Mouse (Mus musculus): ENCODE data around the gene Arid3c. TPM values are rescaled to one million over a fixed set of nuclear protein-coding genes. Genes with fewer than 3 reads are reported as not detected.

Gene Arid3c
- 0.15 and 0.20 TPM in 2 replicates for polyA plus RNA-seq (2021; fragmentation: Nextera tagmentation)
- long read RNA-seq, experiment 1, result 0 reads
- long read RNA-seq, experiment 2, result 0 reads

GRCm38 (mm10) chr4:41731052-41731765, at the start of gene Arid3c:
Arid3c (minus strand) TSS chr4:41731142.

GRCm38 (mm10) chr4:41774002-41774401, 43.1 kb upstream of the Arid3c start, which contains the start of gene Ccl27a:
Ccl27a (minus strand) TSS chr4:41774247.

DNA sequence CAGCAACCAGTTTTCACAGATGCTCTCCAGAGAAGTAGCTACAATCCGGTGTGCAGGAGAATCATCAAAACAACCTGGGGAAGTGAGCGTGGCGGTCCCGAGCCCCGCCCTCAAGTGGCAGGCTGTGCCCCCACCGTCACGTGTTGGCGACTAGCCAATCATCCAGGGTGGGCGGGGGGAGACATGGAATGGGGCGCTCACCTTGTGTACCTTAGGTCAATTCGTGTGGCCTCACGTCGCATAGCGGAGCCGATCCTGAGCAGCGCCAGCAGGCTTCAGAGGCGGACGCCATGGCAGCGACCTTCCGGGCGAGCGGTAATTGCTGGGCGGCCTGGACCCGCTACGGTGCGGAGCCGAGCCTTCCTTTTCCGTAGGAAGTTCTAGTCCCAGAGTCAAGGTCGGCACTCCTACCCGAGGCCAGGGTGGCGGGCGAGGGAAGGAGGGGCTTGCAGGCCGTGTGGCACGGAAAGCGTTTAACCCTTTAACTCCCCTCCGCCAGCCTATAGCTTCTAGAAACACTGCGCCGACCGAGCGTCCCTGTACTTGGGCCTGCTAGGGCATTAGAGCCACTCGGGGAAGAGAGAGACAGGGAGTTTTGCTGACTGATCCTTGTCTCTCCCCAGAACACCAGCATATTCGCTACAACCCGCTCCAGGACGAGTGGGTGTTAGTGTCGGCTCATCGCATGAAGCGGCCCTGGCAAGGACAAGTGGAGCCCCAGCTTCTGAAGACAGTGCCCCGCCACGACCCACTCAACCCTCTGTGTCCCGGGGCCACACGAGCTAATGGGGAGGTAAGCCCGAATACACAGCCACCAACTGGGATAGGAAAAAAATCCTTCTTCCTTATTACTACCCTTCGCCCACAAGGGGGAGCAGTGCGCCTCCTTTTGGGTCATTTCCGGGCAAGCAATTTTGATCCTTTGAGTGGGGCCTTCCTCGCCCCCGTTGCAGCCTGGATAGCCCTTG, 24.7 kb upstream of the Arid3c start, which contains the start of gene Sigmar1:
Gene Sigmar1 (minus strand): TSS at position 820 of the 968 bp plus-strand sequence.

GRCm38 (mm10) chr4:41754797-41755337, 23.9 kb upstream of the Arid3c start, which contains the start of gene Galt:
Galt (plus strand) TSS chr4:41755228.

GRCm38 (mm10) chr4:41722918-41723351, 8.0 kb downstream of the Arid3c start, which contains the start of gene Dctn3:
Dctn3 (minus strand) TSS chr4:41723170.

DNA sequence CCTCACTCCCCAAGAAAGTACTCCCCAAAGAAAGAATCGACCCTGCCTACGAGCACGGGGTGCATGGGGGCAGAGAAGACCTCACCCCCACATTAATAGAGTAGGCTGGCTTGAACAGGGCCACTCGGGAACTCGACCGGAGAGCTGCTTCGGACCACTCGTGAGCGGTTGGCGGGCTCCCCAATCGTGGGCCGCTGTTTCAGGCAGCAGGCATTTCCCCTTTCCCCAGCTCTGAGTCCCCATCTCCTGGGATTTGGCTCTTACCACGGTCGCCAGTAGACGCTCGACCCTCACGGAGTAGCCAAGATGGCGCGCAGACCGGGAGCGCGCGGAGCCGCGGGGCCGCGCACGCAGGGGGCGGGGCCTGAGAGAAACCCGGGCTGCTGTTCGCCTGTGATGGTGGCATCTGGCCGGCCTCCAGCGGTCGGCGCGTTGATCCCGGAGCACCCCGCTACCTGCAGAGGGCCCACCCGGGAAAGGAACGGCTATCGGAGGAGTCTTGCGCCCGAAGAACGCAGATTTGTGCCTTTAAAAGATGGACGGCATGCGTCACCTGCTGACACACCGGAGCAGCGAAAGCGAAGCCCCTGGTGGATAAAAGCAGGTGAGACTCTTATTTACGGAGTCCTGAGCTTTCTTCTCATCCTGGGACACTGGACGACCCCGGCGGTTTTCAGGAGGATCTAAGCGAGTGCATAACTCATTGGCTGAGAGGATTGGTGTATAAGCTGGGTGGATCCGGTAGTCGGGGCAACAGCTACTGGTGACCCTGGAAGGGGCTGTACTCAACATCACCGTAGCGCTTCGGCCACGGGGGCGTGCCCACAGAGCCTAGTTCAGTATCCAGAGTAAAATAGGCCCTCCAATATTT, 17.5 kb downstream of the Arid3c start, which contains the start of gene Rpp25l:
Gene Rpp25l (minus strand): TSS at position 338 of the 871 bp plus-strand sequence.

DNA sequence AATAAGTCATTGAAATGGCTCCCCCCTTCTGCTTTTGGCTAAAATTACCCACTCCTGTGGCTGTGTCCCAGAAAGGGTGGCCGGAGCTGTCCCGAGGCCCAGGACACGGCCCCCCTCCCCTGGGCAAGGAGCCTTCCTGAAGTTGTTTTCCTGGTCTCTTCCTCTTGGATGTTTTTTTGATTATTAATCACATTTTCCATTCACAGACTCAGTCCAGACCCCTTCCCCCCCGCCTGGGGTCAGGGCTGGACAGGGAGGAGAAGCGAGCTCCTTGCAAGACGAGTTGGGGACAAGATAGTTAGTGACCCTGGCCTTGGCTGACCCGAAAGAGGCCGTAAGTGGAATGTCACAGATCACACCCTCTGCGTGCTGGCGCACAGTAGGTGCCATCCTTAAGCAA, 31.2 kb downstream of the Arid3c start, which contains the start of gene Il11ra1:
Gene Il11ra1 (plus strand): TSS at position 207 of the 400 bp plus-strand sequence.

DNA sequence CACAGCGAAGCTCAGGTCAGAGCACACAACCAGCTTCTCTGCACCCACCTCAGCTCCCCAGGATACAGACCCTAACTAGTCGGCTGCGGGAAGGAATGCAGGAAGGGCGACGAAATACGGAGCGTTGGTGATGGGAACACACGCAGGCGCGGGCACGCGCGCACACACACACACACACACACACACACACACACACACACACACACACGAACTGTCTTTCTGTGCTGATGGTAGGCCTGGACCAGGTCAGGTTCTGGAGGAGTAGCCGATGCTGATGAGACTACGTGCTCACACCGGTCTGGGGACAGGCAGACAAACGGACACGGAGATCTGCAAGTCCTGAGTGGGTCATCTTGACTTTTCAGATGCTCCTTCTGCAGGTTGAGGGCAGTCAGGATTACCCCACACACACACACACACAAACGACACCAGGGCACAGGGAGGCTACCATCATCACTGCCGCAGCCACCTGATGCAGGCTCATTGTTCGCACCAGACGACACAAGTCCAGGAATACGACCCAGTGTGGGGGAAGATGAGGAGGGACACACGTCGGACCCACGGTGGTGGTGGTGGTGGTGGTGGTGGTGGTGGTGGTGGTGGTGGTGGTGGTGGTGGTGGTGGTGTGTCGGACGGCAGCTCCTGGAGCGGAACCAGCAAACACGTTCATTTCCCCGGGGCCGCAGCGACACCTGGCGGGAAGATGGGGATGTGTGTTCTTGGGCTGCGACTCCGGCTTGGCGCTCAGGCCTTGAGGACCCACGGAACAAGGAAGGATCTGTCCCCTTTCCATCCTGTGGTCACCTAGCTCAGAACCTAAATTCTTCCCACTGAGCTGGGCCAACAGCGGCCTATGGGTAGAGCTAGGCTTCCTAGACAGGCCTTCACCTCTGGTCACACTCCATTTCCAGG, 33.8 kb downstream of the Arid3c start, which contains the start of gene Cntfr:
Gene Cntfr (minus strand): TSS at position 160 of the 912 bp plus-strand sequence.

Other genes starting within 250 kb of the Arid3c start
- 14.3 and 15.9 TPM in 2 replicates for gene AI464131, start 228.1 kb downstream of the Arid3c start, polyA plus RNA-seq (2021; fragmentation: Nextera tagmentation)
- gene 1110017D15Rik, start 213.8 kb downstream of the Arid3c start, polyA plus RNA-seq (2021; fragmentation: Nextera tagmentation), result 6.9 and 10.6 TPM in 2 replicates
- 19.0 and 30.9 TPM in 2 replicates for gene Fam219a, start 161.6 kb downstream of the Arid3c start, polyA plus RNA-seq (2021; fragmentation: Nextera tagmentation)
- 4.4 and 6.1 TPM in 2 replicates for gene Dnaic1, start 161.4 kb downstream of the Arid3c start, polyA plus RNA-seq (2021; fragmentation: Nextera tagmentation)
- gene Enho, start 90.8 kb downstream of the Arid3c start, polyA plus RNA-seq (2021; fragmentation: Nextera tagmentation), result 60.8 and 85.8 TPM in 2 replicates
- 9.3 and 54.4 TPM in 2 replicates for gene Cntfr, start 34.1 kb downstream of the Arid3c start, polyA plus RNA-seq (2021; fragmentation: Nextera tagmentation)
- gene Il11ra1, start 31.2 kb downstream of the Arid3c start, polyA plus RNA-seq (2021; fragmentation: Nextera tagmentation), result 44.0 and 45.9 TPM in 2 replicates
- 58.7 and 59.1 TPM in 2 replicates for gene Rpp25l, start 17.6 kb downstream of the Arid3c start, polyA plus RNA-seq (2021; fragmentation: Nextera tagmentation)
- gene Dctn3, start 8.0 kb downstream of the Arid3c start, polyA plus RNA-seq (2021; fragmentation: Nextera tagmentation), result 305 and 362 TPM in 2 replicates
- gene Galt, start 24.1 kb upstream of the Arid3c start, polyA plus RNA-seq (2021; fragmentation: Nextera tagmentation), result 67.8 and 70.7 TPM in 2 replicates
- gene Sigmar1, start 25.0 kb upstream of the Arid3c start, polyA plus RNA-seq (2021; fragmentation: Nextera tagmentation), result 28.7 and 53.6 TPM in 2 replicates
- 559 and 584 TPM in 2 replicates for gene Ccl27a, start 43.1 kb upstream of the Arid3c start, polyA plus RNA-seq (2021; fragmentation: Nextera tagmentation)
- gene Gm21541, start 172.5 kb upstream of the Arid3c start, polyA plus RNA-seq (2021; fragmentation: Nextera tagmentation), result 4.5 TPM in 1 of 2 replicates, not detected in the other
- gene Gm20878, start 210.4 kb upstream of the Arid3c start, polyA plus RNA-seq (2021; fragmentation: Nextera tagmentation), result 12.6 and 24.4 TPM in 2 replicates
- gene Fam205a4, start 234.9 kb upstream of the Arid3c start, polyA plus RNA-seq (2021; fragmentation: Nextera tagmentation), result 0.16 and 1.3 TPM in 2 replicates

Data from left cerebral cortex, adult 6 months (tissue).